Mouse (Mus musculus) hindbrain, embryonic 15.5 days (tissue): ENCODE results near the gene 1700020A23Rik. TPM values are rescaled to one million over a fixed set of nuclear protein-coding genes. Genes with fewer than 3 reads are reported as not detected.

Source experiments
- polyA plus RNA-seq: library from polyadenylated mRNA; unstranded; fragments of >200 nt; fragmentation: Nextera tagmentation; extraction: Ambion mirVana; gene quantifications from 2 replicates; pipeline ENCODE4 v1.2.1, GENCODE M21; 2015

Gene 1700020A23Rik
- polyA plus RNA-seq, 1 experiment from 2014 or later: 0.97 TPM

Other genes starting within 250 kb of the 1700020A23Rik start
- 326 and 337 TPM in 2 replicates for gene Snrpb, start 225.9 kb upstream of the 1700020A23Rik start, polyA plus RNA-seq
- not detected in 2 replicates for gene Tmc2, start 210.1 kb upstream of the 1700020A23Rik start, polyA plus RNA-seq
- gene Nop56, start 130.8 kb upstream of the 1700020A23Rik start, polyA plus RNA-seq: 225 and 240 TPM in 2 replicates
- 183 and 194 TPM in 2 replicates for gene Idh3b, start 120.7 kb upstream of the 1700020A23Rik start, polyA plus RNA-seq
- 7.0 and 7.5 TPM in 2 replicates for gene Ebf4, start 110.1 kb upstream of the 1700020A23Rik start, polyA plus RNA-seq
- 29.0 and 32.6 TPM in 2 replicates for gene Cpxm1, start 7.7 kb upstream of the 1700020A23Rik start, polyA plus RNA-seq
- 0.12 and 0.26 TPM in 2 replicates for gene Gm28372, start within 50 bp of the 1700020A23Rik start, polyA plus RNA-seq
- 0.36 TPM in 1 of 2 replicates, not detected in the other for gene Tmem239, start 1.2 kb downstream of the 1700020A23Rik start, polyA plus RNA-seq
- 102 and 105 TPM in 2 replicates for gene Vps16, start 19.1 kb downstream of the 1700020A23Rik start, polyA plus RNA-seq
- gene Pced1a, start 19.4 kb downstream of the 1700020A23Rik start, polyA plus RNA-seq: 12.5 and 13.2 TPM in 2 replicates
- gene Ptpra, start 45.0 kb downstream of the 1700020A23Rik start, polyA plus RNA-seq: 133 and 145 TPM in 2 replicates
- 100 and 106 TPM in 2 replicates for gene Mrps26, start 158.5 kb downstream of the 1700020A23Rik start, polyA plus RNA-seq
- gene Oxt, start 170.9 kb downstream of the 1700020A23Rik start, polyA plus RNA-seq: 0.42 TPM in 1 of 2 replicates, not detected in the other
- not detected in 2 replicates for gene Avp, start 177.3 kb downstream of the 1700020A23Rik start, polyA plus RNA-seq
- 9.5 and 11.4 TPM in 2 replicates for gene Fastkd5, start 224.8 kb downstream of the 1700020A23Rik start, polyA plus RNA-seq
- 9.0 and 10.0 TPM in 2 replicates for gene Ubox5, start 224.8 kb downstream of the 1700020A23Rik start, polyA plus RNA-seq
- 17.9 and 19.8 TPM in 2 replicates for gene Lzts3, start 237.5 kb downstream of the 1700020A23Rik start, polyA plus RNA-seq